Mouse (Mus musculus): ENCODE results near the gene Gm13290.
"Not testable (repeated sequence)": the region's sequence is repeated elsewhere in the genome, so short reads cannot be mapped to it uniquely, and the experiment has no call there.

Gene Gm13290

DNA sequence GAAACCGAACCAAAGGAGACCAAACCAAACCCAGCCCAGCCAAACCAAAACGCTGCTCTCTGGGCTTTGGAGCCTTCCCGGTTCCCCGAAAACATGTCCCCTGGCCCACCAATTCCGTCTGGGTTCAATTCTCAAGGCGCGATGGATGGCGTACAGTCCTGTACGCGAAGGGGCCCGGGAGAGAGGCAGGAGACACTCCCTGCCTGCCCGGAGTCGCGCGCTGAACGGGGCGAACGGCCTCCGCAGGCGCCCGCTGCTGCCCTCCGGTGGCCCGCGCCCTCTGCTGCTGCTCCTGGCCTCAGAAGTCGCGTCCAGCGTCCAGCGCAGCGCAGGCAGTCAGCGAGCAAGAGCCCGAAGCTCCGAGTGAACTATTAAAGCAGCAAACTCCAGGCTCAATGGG is at the start of gene Gm13290:
Gene Gm13290, plus strand, starts transcription at position 301 of the 400 bp plus-strand sequence.
- DNase-seq (ENCODE audit: low read depth in 1 of 2, low spot score in 2 of 2): not testable (repeated sequence)

DNA sequence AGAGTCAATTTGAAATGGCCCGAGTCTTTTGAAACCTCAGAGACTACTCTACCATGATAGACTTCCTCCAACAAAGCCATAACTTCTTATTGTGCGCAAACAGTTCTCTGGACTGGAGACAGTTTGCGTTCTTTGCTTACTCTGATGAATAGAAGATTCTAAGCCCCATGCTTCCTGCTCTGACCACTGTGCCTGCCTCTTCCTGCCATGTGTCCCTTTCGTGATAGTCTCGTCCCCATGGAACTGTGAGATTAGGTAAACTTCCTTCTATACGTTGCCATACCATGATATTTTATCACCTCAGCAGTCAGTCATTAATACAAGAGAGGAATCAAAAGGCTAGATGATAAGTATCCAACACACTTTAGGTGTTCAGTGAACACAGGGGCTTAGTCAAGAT is 46.9 kb upstream of the Gm13290 start:
- DNase-seq (ENCODE audit: low read depth in 1 of 2, low spot score in 2 of 2): no peak

DNA sequence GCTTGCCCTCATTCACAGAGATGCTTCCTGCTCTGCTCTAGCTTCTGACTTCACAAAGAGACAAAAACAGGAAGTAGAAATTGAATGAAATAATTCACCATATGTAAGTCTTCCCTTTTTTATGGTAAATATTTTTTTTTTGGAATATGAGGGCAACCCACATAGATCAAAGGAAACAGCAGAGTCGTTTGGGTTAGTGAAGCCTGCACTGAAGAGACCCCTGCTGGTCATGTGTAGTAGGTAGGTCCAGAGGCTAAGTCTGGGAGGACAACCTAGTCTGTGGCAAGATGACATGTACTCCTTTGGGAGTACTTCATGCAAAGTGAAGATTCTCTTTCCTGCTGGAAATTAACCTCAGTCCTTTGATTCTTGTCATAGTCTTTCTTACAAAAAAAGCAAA is 46.3 kb upstream of the Gm13290 start:
- no peak for DNase-seq (ENCODE audit: low read depth in 1 of 2, low spot score in 2 of 2)

DNA sequence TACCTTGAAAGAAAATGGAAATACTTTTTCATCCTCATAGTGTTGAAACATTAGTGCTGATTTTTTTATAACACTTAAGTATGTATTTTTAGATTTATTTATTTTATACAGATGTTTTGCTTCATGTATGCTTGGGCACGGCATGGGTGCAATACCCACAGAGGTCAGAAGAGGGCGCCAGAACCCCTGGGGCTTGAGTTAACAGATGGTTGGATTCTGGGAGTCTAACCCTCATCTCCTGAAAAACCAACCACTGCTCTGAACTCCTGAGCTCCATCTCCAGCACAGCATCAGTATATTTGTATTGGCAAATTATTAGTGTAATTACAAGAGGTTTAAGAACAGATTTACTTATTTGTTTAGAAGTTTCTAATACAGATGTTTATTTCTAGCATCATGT is 35.2 kb upstream of the Gm13290 start:
- peak in 1 of 2 experiments; percentile 62 for DNase-seq (ENCODE audit: low read depth in 1 of 2, low spot score in 2 of 2)

DNA sequence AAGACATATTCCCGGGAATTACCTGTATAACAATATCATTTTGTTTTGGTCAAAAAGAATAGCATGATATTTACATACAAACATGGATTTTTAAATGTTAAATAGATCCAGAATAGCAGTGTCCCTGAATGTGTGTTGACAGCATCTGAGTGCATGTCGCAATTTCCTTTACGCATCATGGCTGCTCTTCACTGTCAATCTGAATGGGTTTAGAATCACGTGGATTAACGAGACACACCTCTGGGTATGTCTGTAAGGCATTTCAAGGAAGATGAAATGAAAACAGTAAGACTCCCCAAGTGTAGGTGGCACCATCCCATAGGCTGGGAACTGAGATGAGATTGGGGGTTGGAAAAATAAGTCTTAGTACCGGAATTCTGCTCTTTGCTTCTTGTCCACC is 34.6 kb upstream of the Gm13290 start:
- DNase-seq (ENCODE audit: low read depth in 1 of 2, low spot score in 2 of 2): no peak

DNA sequence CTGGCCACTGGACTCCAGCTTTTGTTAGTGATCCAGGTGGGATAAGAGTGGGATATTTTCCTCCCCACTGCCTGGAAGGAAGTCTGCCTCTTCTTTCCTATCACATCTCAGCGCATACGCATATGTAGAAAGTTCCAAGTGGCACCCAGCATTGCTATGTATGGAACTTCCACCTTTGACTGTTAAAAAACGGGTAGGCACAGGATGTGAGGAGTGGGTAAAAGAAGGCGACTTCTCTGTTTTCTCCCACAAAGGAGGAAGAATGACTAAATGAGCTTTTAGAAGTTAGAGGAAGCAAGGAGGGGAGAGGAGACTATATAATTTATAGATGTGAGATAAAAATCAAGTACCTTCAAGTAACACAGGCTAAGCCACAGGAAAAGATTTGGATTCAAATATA is 32.2 kb upstream of the Gm13290 start:
- DNase-seq (ENCODE audit: low read depth in 1 of 2, low spot score in 2 of 2): no peak

DNA sequence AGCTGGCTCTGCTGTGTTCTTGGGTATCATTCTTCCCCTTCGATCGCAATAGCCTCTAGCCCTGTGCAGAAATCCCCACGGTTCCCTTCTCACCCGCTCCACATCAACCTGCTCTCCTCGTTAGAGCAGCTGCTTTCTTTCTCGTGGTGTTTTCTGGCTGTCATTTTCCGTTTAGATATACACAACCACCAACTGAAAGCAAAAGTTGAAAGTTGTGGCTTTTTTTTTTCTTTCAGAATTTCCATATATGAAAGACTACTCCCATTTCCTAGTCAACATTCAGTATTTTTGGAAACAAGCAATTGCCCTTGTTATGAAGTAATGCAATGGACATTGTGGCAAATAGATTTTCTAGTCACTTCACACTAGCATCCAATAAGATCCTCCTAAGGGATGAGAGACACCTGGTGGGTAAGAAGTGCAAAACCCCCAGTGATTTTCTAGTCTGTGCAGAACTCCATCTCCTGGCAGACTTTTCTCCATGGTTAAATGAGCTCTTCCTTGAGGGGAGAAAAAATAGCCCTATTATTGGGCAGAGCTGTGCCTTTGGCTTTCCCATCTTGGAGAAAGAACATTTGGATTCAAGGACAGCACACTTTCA is 30.8 kb upstream of the Gm13290 start:
- DNase-seq (ENCODE audit: low read depth in 1 of 2, low spot score in 2 of 2): no peak

DNA sequence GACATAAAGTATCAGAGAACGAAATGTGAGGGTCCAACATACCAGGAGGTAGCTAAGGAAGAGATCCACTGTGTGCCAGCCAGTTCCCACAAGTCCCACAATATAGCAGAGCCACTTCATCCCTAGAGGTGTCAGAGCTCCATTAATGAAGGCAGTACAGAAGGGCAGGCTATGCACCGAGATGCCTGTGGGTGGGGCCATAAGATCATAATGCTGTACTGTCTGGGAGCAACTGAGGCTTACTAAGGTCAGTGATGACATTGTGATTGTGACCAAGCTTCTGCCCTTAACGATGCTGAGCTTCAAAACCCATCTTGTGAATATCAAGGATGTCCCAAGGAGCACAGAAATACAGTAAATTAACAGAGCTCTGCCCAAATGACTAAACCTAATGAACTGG is 29.4 kb upstream of the Gm13290 start:
- DNase-seq (ENCODE audit: low read depth in 1 of 2, low spot score in 2 of 2): no peak

DNA sequence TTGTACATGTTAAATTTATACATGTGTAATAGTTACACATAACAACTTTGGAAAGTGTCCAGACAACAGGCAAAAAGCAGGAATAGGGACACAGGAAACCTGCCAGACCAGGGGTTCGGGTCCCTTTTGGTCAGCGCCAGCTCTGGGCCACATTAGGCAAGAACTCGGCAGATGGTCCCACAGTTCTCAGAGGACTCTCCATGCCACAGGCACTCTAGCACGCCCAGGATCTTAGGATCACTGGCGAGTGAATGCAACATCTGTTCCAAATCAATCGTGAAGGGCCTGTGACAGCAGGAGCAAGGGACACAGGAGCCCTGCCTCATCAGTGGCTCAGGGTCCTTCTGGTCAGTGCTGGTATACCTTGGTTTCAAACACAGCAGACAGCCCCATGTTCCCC is 23.7 kb upstream of the Gm13290 start:
- no peak for DNase-seq (ENCODE audit: low read depth in 1 of 2, low spot score in 2 of 2)

DNA sequence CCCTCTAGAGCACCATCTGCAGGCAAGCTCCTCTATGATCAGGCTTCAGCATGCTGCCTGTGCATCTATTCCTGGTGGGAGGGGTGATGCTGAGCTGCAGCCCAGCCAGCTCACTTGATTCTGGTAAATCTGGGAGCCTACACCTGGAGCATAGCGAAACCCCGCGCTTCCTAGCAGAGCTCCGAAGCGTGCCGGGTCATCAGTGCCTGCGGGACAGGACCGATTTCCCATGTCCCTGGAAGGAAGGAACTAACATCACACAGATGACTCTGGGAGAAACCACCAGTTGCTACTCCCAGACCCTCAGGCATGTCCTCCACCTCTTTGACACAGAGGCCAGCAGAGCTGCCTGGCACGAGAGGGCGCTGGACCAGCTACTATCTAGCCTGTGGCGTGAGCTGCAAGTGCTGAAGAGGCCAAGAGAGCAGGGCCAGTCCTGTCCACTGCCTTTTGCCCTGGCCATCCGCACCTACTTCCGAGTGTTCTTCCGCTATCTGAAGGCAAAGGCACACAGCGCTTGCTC is 18.8 kb upstream of the Gm13290 start, which contains the start of gene Gm13271:
Gene Gm13271, plus strand, starts transcription at position 51 of the 523 bp plus-strand sequence.
- peak in 1 of 2 experiments; percentile 76 for DNase-seq (ENCODE audit: low read depth in 1 of 2, low spot score in 2 of 2)

DNA sequence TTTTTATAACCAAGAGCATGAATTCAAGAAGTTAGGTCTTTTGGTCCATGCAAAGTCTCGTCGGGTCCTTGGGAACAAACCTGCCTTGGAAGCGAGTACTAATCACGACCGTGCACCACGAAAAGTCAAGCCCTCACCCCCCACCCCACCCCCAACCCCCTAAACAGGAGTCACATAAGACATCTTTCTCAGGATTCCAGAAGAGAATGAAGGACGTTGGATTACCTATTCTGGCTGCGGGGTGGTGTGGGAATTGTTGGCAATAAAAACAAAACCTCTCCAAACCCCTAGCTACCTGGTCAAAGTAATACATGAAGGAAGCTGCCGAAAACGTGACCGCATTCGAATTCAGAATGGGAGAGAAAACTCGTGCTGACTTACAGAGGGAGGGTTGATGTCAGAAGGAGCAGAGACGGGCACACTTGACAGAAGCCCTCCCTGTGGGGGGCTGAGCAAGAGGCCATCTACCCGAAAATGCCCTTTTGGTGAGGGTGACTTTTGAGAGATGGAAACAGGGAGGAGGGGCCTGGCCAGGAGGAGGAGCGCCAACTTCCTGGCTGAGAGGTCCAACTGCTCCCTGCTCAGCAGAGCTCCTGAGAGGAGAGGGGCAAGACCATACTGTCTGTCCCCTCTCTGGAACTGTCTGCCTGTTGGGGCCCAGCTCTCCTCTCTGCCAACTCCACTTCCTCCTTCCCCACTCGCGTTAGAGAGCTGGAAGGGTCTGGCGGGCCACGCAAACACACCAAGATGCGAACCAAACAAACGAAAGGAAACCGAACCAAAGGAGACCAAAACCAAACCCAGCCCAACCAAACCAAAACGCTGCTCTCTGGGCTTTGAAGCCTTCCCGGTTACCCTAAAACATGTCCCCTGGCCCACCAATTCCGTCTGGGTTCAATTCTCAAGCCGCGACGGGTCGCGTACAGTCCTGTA is 16.8 kb upstream of the Gm13290 start:
- DNase-seq (ENCODE audit: low read depth in 1 of 2, low spot score in 2 of 2): not testable (repeated sequence)

DNA sequence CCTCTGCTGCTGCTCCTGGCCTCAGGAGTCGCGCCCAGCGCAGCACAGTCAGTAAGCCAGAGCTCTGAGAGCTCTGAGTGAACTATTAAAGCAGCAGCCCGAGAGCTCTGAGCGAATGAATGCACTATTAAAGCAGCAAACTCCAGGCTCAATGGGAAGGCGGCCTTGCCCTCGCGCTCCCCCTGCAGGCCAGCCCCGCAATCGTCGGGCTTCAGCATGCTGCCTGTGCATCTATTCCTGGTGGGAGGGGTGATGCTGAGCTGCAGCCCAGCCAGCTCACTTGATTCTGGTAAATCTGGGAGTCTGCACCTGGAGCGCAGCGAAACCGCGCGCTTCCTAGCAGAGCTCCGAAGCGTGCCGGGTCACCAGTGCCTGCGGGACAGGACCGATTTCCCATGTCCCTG is 16.0 kb upstream of the Gm13290 start:
- DNase-seq (ENCODE audit: low read depth in 1 of 2, low spot score in 2 of 2): peak; percentile 85 to 95

DNA sequence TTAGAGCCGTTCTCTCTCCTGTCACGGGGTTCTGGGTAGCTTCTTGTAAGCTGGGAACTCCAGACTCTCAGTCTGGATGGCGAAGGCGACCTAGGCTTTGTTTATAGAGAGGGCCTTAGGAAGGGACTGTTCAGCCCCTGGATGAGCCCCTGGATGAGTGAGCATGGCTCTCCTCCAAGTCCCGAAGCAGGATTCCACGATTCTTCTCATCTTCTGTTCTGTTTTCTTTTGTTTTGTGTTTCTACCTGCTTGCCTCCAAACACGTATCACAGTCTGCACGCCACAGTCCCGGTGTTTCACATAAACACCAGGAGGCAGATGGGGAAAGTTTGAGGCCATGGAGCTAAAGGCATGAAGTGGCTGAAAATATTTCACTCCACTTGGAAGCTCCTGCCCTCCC is 14.9 kb upstream of the Gm13290 start:
- DNase-seq (ENCODE audit: low read depth in 1 of 2, low spot score in 2 of 2): not testable (repeated sequence)

DNA sequence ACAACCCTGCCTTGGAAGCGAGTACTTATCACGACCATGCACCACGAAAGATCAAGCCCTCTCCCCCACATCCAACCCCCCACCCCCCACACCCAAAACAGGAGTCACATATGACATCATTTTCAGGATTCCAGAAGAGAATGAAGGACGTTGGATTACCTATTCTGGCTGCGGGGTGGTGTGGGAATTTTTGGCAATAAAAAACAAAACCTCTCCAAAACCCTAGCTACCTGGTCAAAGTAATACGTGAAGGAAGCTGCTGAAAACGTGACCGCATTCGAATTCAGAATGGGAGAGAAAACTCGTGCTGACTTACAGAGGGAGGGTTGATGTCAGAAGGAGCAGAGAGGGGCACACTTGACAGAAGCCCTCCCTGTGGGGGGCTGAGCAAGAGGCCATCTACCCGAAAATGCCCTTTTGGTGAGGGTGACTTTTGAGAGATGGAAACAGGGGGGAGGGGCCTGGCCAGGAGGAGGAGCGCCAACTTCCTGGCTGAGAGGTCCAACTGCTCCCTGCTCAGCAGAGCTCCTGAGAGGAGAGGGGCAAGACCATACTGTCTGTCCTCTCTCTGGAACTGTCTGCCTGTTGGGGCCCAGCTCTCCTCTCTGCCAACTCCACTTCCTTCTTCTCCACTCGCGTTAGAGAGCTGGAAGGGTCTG is 13.9 kb upstream of the Gm13290 start, which contains the start of gene Gm13283:
Gene Gm13283, plus strand, starts transcription at position 510 of the 659 bp plus-strand sequence.
- not testable (repeated sequence) for DNase-seq (ENCODE audit: low read depth in 1 of 2, low spot score in 2 of 2)

DNA sequence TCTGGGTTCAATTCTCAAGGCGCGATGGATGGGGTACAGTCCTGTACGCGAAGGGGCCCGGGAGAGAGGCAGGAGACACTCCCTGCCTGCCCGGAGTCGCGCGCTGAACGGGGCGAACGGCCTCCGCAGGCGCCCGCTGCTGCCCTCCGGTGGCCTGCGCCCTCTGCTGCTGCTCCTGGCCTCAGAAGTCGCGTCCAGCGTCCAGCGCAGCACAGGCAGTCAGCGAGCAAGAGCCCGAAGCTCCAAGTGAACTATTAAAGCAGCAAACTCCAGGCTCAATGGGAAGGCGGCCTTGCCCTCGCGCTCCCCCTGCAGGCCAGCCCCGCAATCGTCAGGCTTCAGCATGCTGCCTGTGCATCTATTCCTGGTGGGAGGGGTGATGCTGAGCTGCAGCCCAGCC is 13.2 kb upstream of the Gm13290 start:
- DNase-seq (ENCODE audit: low read depth in 1 of 2, low spot score in 2 of 2): peak; percentile 63 to 64

DNA sequence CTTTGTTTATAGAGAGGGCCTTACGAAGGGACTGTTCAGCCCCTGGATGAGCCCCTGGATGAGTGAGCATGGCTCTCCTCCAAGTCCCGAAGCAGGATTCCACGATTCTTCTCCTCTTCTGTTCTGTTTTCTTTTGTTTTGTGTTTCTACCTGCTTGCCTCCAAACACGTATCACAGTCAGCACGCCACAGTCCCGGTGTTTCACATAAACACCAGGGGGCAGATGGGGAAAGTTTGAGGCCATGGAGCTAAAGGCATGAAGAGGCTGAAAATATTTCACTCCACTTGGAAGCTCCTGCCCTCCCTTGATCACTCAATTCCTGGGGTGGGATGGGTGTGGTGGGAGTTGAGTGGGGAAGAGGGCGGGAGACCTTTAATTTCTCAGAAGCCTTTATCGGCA is 11.9 kb upstream of the Gm13290 start:
- peak; percentile 67 to 70 for DNase-seq (ENCODE audit: low read depth in 1 of 2, low spot score in 2 of 2)

DNA sequence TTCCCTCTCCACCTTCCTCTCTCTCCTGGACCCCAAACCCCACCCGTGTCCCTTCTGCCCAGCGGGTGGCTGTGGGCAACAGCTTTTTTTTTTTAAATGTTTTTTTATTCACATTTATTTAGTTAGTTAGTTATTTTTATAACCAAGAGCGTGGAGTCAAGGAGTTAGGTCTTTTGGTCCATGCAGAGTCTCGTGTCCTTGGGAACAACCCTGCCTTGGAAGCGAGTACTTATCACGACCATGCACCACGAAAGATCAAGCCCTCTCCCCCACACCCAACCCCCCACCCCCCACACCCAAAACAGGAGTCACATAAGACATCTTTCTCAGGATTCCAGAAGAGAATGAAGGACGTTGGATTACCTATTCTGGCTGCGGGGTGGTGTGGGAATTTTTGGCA is 11.3 kb upstream of the Gm13290 start:
- DNase-seq (ENCODE audit: low read depth in 1 of 2, low spot score in 2 of 2): not testable (repeated sequence)

DNA sequence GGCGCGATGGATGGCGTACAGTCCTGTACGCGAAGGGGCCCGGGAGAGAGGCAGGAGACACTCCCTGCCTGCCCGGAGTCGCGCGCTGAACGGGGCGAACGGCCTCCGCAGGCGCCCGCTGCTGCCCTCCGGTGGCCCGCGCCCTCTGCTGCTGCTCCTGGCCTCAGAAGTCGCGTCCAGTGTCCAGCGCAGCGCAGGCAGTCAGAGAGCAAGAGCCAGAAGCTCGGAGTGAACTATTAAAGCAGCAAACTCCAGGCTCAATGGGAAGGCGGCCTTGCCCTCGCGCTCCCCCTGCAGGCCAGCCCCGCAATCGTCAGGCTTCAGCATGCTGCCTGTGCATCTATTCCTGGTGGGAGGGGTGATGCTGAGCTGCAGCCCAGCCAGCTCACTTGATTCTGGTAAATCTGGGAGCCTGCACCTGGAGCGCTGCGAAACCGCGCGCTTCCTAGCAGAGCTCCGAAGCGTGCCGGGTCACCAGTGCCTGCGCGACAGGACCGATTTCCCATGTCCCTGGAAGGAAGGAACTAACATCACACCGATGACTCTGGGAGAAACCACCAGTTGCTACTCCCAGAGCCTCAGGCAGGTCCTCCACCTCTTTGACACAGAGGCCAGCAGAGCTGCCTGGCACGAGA is 10.1 kb upstream of the Gm13290 start:
- DNase-seq (ENCODE audit: low read depth in 1 of 2, low spot score in 2 of 2): peak in 1 of 2 experiments; percentile 45

DNA sequence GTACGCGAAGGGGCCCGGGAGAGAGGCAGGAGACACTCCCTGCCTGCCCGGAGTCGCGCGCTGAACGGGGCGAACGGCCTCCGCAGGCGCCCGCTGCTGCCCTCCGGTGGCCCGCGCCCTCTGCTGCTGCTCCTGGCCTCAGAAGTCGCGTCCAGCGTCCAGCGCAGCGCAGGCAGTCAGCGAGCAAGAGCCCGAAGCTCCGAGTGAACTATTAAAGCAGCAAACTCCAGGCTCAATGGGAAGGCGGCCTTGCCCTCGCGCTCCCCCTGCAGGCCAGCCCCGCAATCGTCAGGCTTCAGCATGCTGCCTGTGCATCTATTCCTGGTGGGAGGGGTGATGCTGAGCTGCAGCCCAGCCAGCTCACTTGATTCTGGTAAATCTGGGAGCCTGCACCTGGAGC is 3.0 kb downstream of the Gm13290 start, which contains the start of gene Gm13289:
Gene Gm13289, plus strand, starts transcription at position 301 of the 400 bp plus-strand sequence.
- DNase-seq (ENCODE audit: low read depth in 1 of 2, low spot score in 2 of 2): not testable (repeated sequence)

DNA sequence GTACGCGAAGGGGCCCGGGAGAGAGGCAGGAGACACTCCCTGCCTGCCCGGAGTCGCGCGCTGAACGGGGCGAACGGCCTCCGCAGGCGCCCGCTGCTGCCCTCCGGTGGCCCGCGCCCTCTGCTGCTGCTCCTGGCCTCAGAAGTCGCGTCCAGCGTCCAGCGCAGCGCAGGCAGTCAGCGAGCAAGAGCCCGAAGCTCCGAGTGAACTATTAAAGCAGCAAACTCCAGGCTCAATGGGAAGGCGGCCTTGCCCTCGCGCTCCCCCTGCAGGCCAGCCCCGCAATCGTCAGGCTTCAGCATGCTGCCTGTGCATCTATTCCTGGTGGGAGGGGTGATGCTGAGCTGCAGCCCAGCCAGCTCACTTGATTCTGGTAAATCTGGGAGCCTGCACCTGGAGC is 5.9 kb downstream of the Gm13290 start, which contains the start of gene Gm13272:
Gene Gm13272, plus strand, starts transcription at position 301 of the 400 bp plus-strand sequence.
- not testable (repeated sequence) for DNase-seq (ENCODE audit: low read depth in 1 of 2, low spot score in 2 of 2)

DNA sequence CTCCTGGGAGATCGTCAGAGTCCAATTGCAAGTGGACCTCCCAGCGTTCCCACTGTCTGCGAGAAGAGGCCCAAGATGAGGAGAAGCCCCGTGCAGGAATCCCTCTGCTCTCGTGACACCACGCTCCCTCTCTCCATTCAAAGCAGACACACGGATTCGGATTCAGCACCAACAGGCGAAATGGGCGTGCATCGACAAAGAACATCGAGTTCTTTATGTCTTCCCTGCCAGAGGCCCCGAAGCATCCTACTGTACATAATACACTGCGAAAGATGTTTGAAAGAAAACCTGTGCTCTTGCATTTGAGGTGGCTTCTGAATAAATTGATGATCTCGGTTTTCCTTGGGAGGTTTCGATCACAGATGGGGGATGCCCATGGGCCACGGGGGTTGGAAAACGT is 6.7 kb downstream of the Gm13290 start:
- not testable (repeated sequence) for DNase-seq (ENCODE audit: low read depth in 1 of 2, low spot score in 2 of 2)
